ENCODE assay signal across 12 mouse cellular contexts in the genomic region with DNA sequence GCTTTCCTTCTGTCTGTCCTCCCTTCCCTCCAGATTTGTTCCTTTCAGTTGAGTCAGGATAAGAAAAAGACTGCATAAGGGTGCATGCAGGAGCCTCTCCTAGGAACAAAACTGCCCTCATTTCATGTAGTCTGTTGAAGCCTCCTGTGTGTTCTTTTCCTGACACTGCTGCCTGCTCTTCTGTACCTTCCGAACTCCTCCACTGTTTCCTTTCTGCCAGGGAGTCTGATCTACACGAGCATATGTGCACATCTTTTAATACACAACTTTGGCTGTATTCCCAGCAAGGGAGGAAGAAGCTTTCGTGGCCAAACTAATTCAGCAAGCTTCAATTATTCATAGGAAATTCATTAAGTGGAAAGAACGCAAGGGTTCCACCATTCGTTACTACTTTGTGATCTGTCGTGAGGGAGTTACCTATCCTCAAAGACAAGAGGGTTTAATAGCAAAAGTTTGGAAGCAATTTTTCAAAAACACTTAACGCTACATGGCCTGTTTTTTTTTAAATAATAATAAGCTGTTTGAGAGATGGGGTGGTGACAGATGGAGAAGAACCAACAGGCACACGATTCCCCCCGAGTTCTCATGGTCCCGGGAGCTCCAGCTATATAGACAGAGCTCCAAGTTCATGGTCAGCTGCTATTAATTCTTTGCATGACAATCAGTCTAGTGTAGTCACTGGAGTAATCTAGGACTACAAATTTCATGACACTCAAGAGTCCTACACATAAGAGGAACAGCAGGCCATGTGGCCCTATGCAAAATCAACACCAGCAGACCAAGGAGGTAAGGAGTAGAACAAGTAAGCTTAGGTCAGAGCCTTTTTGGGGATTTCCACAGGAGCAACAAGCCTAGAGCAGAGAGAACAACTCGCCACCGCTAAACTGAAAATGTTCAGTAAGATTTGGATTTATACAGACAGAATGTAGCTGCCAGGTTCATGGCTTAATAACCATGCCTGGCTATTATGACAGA.
A peak's percentile ranks its signal among the peaks of the same experiment; 100 is the strongest.
DNase-seq lines count a peak whose midpoint lies in the region; ATAC-seq and TF ChIP-seq lines count a peak whose summit lies in the region.
"Had no signal": no experiment of that assay in that cellular context is flagged by ENCODE, and none has a peak within 500 bp of the region (broad histone marks: within the 10 kb centered on the region; RNA-seq: fewer than 3 reads in every experiment).

No protein-coding gene starts in this region.

- no peaks in the 10 kb centered on the region for H3K9me3 ChIP-seq in forebrain, postnatal 0 days (ENCODE audit: low read length)
- no peaks in the 10 kb centered on the region for H3K9me3 ChIP-seq in forebrain, embryonic 10.5 days
- H3K9me3 ChIP-seq in midbrain, postnatal 0 days (ENCODE audit: low read length) = no peaks in the 10 kb centered on the region
- no peaks in the 10 kb centered on the region for H3K9me3 ChIP-seq in midbrain, embryonic 15.5 days

- no peaks in the 10 kb centered on the region for H3K4me1 ChIP-seq in forebrain, postnatal 0 days (ENCODE audit: insufficient read depth)
- no peaks in the 10 kb centered on the region for H3K4me1 ChIP-seq in forebrain, embryonic 10.5 days
- no peaks in the 10 kb centered on the region for H3K4me1 ChIP-seq in midbrain, postnatal 0 days (ENCODE audit: insufficient read depth, low read length)
- H3K4me1 ChIP-seq in midbrain, embryonic 15.5 days = no peaks in the 10 kb centered on the region

- no peak for TF ChIP-seq CTCF in forebrain, postnatal 0 days (IDR thresholded peaks at IDR 0.05; ENCODE audit: low read depth)
- no peak for TF ChIP-seq CTCF in midbrain, postnatal 0 days (IDR thresholded peaks at IDR 0.05)

- no peak overlapping the region for H3K4me2 ChIP-seq in forebrain, postnatal 0 days (ENCODE audit: low read depth)
- H3K4me2 ChIP-seq in midbrain, postnatal 0 days (ENCODE audit: low read depth, low read length, poor library complexity, severe bottlenecking) = no peak overlapping the region
- no peak overlapping the region for H3K4me2 ChIP-seq in midbrain, embryonic 15.5 days

- H3K27me3 ChIP-seq in forebrain, postnatal 0 days (ENCODE audit: insufficient read depth, low read length) = no peaks in the 10 kb centered on the region
- H3K27me3 ChIP-seq in forebrain, embryonic 10.5 days (ENCODE audit: poor library complexity, severe bottlenecking) = no peaks in the 10 kb centered on the region
- no peaks in the 10 kb centered on the region for H3K27me3 ChIP-seq in midbrain, postnatal 0 days (ENCODE audit: insufficient read depth, low read length)
- H3K27me3 ChIP-seq in midbrain, embryonic 15.5 days (replicated peaks) = no peaks in the 10 kb centered on the region

- WGBS in forebrain, postnatal 0 days = 47% methylated on average over 12 of the region's 12 CpGs
- WGBS in forebrain, embryonic 10.5 days = 90% methylated on average over 12 of the region's 12 CpGs
- 64% methylated on average over 12 of the region's 12 CpGs for WGBS in midbrain, postnatal 0 days
- WGBS in midbrain, embryonic 15.5 days = 68% methylated on average over 12 of the region's 12 CpGs

- peak; percentile 32 for DNase-seq in forebrain, postnatal 0 days
- DNase-seq in forebrain, embryonic 10.5 days (ENCODE audit: extremely low spot score, low spot score) = no peak
- DNase-seq in layer of hippocampus, adult 18-20 months (ENCODE audit: low spot score in 2 of 2) = peak; percentile 35 to 80
- no peak for DNase-seq in layer of hippocampus, postnatal 10 days (ENCODE audit: low spot score in 2 of 2)
- peak; percentile 64 for DNase-seq in midbrain, postnatal 0 days (ENCODE audit: low spot score)
- peak; percentile 72 for DNase-seq in layer of hippocampus, adult 9-11 months
- no peak for DNase-seq in testis, postnatal 10 days (ENCODE audit: low spot score)
- DNase-seq: heart, adult 18-20 months; kidney, postnatal 14 days; right cerebral cortex, postnatal 4 days had no signal

- H3K27ac ChIP-seq in forebrain, postnatal 0 days (ENCODE audit: low read depth, low read length) = no peak overlapping the region
- H3K27ac ChIP-seq in forebrain, embryonic 10.5 days = no peak overlapping the region
- H3K27ac ChIP-seq in midbrain, postnatal 0 days (ENCODE audit: low read depth, low read length) = no peak overlapping the region
- no peak overlapping the region for H3K27ac ChIP-seq in midbrain, embryonic 15.5 days

- ATAC-seq in forebrain, postnatal 0 days = no peak
- ATAC-seq in midbrain, postnatal 0 days (ENCODE audit: low FRiP score) = no peak
- no peak for ATAC-seq in midbrain, embryonic 15.5 days (replicated peaks)

- H3K4me3 ChIP-seq in forebrain, postnatal 0 days (ENCODE audit: low read depth, low read length) = no peak overlapping the region
- no peak overlapping the region for H3K4me3 ChIP-seq in forebrain, embryonic 10.5 days
- no peak overlapping the region for H3K4me3 ChIP-seq in midbrain, postnatal 0 days (ENCODE audit: low read depth, low read length)
- H3K4me3 ChIP-seq in midbrain, embryonic 15.5 days = no peak overlapping the region
- H3K4me3 ChIP-seq: myocyte had no signal

- H3K36me3 ChIP-seq in forebrain, postnatal 0 days (ENCODE audit: insufficient read depth) = no peaks in the 10 kb centered on the region
- no peaks in the 10 kb centered on the region for H3K36me3 ChIP-seq in forebrain, embryonic 10.5 days (replicated peaks)
- no peaks in the 10 kb centered on the region for H3K36me3 ChIP-seq in midbrain, postnatal 0 days (ENCODE audit: insufficient read depth, low read length)
- no peaks in the 10 kb centered on the region for H3K36me3 ChIP-seq in midbrain, embryonic 15.5 days (replicated peaks)

- no peak overlapping the region for H3K9ac ChIP-seq in forebrain, postnatal 0 days
- no peak overlapping the region for H3K9ac ChIP-seq in midbrain, postnatal 0 days (replicated peaks; ENCODE audit: low read length, poor library complexity, severe bottlenecking)
- no peak overlapping the region for H3K9ac ChIP-seq in midbrain, embryonic 15.5 days

Comparison
In these comparisons a context has a peak if more than half of its experiments do, and no peak if none do; other contexts are left out.
1. DNase-seq: peak in forebrain, postnatal 0 days (single experiment), layer of hippocampus, adult 18-20 months (2 of 2), midbrain, postnatal 0 days (single experiment) and layer of hippocampus, adult 9-11 months (single experiment); none in forebrain, embryonic 10.5 days (single experiment), layer of hippocampus, postnatal 10 days (0 of 2) and testis, postnatal 10 days (single experiment).